Mouse (Mus musculus) spleen, postnatal 10 days (tissue): ENCODE measurements around the gene Rexo5.
A peak's percentile ranks its signal among the peaks of the same experiment; 100 is the strongest.

ENCODE experiments used
- DNase-seq, 2 experiments: peaks; one replicate each; pipeline ENCODE4 v3.0.0; 2021 to 2022; ENCODE audit warnings: low spot score in 2 of 2

The Rexo5 gene

DNA sequence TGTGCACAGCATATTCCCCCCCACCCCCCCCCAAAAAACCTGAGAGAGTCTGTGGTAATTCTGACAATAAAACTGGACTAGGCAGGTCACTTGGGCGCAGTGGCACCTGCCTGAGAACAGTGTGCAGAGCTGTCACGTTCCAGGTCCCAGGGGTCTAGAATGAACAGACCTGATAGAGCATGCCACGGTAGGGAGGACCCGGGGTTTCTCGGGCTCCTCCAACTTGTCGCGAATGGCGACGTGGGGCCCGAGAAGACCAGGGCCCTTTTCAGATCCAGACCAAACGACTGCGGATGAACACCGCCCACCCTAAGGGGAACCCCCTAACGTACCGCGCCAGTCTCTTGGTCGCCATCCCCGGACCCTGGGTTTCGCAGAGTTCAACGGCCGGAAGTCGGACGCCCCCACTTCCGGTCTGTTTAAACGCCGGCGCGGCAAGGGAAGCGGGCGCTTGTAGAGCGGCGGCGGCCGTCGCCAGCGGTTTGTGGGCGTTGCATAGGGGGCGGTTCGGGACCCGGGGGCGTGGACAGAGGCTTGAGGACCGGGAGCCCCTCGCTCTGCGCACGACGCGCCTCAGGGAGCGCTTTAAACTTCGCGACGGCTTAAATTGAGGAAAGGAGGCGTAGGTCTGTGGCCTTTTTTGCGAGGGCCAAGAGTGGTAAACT, at the start of gene Rexo5, which contains the start of gene Eri2:
Rexo5 (plus strand) TSS at position 421 of the 665 bp plus-strand sequence.
Eri2 (minus strand) TSS at position 473 of the 665 bp plus-strand sequence.
- DNase-seq: peak; percentile 80 to 89

DNA sequence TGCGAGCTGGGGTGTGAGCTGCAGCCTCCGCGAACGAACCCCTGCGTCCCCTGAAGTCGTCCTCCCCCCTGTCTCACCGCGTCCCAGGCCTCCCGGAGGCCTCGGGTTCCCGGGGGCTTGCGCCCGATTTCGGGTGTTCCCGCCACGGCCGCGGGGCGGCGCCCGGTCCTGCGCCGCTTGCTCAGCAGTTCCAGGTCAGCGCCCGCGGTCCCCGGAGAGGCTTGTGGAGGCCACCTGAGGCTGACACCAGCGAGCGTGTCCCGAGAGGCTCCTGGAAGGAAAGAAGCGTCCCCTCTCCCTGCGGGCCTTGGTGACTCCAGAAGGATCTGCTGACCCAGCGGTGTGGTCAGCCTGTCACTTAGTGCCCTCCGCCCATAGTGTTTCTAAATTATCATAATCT, 49.5 kb upstream of the Rexo5 start:
- peak in 1 of 2 experiments; percentile 25 for DNase-seq

- DNase-seq: no peak
Observed at GRCm38 (mm10) chr7:119745869-119746268, 47.9 kb upstream of the Rexo5 start.

DNA sequence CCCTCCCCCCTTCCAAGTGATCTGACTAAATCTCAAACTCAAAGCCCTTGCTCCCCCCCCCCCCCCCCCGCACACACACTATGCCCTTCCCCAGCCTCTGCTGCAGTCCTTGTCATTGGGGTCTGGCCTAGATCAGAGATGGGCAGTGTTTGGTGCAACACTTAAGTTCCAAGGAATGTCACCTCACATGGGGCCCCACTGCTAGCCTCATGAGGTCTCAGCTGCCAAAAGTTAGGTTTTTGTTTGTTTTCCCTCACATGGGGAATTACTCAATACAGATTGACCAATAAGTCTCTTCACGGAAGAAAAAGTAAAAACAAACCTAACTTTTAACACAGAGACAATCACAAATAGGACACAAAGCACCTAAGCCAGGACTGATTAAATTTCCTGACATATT, 45.0 kb upstream of the Rexo5 start:
- DNase-seq: no peak

- no peak for DNase-seq
Observed at GRCm38 (mm10) chr7:119749942-119750341, 43.9 kb upstream of the Rexo5 start.

- DNase-seq: no peak
Observed at GRCm38 (mm10) chr7:119753696-119754095, 40.1 kb upstream of the Rexo5 start.

DNA sequence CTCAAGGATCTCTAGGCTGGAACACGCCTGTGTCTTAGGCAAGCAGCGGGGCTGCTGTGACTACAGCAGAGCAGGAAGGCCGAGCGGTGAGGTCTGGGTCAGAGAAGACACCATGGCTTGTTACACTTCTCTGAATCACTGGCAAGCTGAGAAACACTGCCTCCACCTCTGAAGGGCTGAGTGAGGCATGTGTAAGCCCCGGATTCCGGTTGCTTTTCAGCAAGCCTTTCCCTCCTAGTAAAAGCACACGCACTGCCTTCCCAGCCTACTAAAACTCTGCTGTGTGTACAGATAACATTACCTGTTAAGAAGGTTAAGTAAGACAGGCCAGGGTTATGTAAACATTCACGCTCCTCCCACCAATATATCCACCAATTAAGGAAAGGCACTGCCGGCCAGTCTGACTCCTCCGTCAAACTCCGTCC, 33.3 kb upstream of the Rexo5 start, which contains the start of gene Acsm3:
Acsm3 (plus strand) TSS at position 397 of the 425 bp plus-strand sequence.
- no peak for DNase-seq

- DNase-seq: no peak
Observed at GRCm38 (mm10) chr7:119762166-119762697, 31.6 kb upstream of the Rexo5 start.

- no peak for DNase-seq
Observed at GRCm38 (mm10) chr7:119764377-119764776, 29.4 kb upstream of the Rexo5 start.

DNA sequence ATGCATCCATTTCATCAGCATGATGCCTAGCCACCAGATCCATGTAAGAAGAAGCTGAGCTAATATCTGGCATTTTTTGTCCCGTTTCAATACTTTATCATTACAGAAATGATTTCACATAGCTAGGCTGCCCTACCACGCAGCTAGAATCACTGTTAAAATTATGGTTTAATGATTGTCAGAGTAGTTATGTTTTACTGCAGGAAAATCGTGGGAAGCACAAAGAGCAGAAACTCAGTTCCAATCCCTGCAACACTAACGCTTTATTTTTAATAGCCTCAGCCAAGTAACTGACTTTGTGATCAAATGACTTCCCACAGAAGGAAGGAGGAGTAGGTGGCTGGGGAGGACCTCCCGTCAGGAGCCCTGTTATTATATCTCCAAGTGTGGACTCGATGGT, 26.8 kb upstream of the Rexo5 start:
- no peak for DNase-seq

DNA sequence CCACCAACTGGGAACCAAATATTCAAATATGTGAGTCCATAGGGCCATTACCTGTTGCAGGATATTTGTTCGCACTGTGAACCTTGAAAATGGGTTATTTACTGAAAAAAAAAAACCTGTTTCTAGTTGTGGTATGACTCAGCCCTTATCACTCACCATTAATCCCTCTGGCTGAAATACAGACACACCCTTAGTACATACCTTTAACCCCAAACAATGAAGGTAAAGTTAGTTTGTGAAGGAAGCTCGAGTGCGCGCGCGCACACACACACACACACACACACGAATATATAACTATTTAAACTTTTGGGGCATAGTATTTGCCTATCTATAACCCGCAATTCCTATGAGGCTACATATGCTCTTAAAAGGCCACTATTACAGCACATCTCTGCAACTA, 23.9 kb upstream of the Rexo5 start:
- no peak for DNase-seq

GRCm38 (mm10) chr7:119783453-119783852, 10.4 kb upstream of the Rexo5 start:
- DNase-seq: no peak

GRCm38 (mm10) chr7:119784908-119785307, 8.9 kb upstream of the Rexo5 start:
- no peak for DNase-seq

DNA sequence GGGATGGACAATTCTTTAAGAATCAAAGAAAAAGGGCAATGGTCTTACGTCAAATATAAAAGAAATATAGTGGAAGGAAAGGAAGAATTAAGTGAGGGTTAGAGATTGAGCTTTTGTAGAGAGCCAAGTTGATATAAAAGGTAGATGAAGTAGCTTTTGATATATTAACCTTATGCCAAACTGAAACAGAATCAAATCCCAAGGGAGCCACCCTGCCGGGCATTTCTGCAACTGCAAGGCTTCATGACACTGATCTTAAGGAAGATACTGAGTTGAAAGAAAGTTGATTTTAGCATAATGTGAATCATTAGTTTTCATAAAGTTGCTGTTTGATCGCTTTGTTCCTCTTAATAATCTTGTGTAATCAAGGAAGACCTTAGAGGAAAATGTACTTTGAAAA, 4.8 kb upstream of the Rexo5 start:
- DNase-seq: no peak

GRCm38 (mm10) chr7:119794251-119794638, 439 bp downstream of the Rexo5 start:
- DNase-seq: no peak

- no peak for DNase-seq
Observed at GRCm38 (mm10) chr7:119795311-119795710, 1.5 kb downstream of the Rexo5 start.

GRCm38 (mm10) chr7:119800488-119800887, 6.7 kb downstream of the Rexo5 start:
- peak in 1 of 2 experiments; percentile 17 for DNase-seq

GRCm38 (mm10) chr7:119800991-119801390, 7.2 kb downstream of the Rexo5 start:
- no peak for DNase-seq

- DNase-seq: no peak
Observed at GRCm38 (mm10) chr7:119807396-119807795, 13.6 kb downstream of the Rexo5 start.

DNA sequence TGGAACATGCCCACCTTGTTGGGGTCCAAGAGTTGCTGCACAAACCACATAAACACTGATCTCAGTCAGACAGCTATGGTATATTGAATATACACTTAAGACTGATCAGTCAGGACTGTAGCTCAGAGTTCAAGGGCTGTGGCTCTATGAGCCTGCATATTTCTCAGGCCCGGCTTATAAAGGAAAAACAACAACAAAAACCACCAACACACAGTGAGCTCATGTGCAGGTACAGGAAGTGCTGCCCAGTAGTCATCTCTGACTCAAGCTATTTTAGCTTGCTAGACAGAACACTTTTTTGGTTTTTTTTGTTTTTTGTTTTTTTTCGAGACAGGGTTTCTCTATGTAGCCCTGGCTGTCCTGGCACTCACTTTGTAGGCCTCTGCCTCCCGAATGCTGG, 14.9 kb downstream of the Rexo5 start:
- DNase-seq: no peak

DNA sequence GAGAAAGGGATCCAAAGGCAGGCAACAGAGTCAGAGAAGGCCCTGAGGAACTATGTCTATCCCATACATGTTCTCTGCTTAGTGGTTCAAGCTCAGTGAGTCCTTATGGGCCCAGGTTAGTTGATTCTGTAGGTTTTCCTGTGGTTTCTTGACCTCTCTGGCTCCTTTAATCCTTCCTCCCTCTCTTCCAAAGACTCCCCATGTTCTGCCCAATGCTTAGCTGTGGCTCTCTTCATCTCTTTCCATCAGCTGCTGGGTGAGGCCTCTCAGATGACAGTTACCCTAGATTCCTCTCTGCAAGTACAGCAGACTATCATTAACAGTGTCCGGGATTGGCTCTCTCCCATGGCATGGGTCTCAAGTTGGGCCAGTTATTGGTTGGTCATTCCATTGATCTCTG, 41.6 kb downstream of the Rexo5 start:
- DNase-seq: no peak

DNA sequence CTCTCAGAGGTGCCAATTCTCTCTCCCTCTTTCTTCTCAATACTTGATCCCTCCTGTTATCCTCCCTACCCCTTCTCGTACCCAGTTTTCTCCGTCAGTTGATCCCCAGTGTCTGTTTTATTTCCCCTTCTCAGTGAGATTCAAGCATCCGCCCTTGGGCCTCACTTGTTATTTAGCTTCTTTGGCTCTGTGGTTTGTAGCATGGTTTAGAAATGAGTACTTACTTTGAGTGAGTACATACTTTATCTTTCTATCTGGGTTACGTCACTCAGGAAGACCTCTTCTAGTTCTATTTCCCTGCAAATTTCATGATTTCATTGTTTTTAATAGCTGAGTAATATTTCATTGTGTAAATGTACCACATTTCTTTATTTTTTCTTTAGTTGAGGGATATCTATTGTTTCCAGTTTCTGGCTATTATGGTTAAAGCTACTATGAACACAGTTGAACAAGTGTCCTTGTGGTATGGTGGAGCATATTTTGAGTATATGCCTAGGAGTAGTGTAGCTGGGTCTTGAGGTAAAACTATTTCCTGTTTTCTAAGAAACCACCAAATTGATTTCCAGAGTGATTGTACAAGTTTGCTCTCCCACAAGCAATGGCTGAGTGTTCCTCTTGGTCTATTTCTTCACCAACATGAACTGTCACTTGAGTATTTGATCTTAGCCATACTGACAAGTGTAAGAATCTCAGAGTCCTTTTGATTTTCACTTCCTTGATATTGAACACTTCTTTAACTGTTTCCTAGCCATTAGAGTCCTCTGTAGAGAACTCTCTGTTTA, 42.4 kb downstream of the Rexo5 start:
- DNase-seq: no peak
